Mouse (Mus musculus) mesoderm, embryonic 11.5 days (tissue): ENCODE results near the gene Slc22a23.

ENCODE experiments used
- DNase-seq: peaks from one replicate; pipeline ENCODE4 v3.0.0-alpha.2; 2012; ENCODE audit warnings: low read depth, low spot score

Gene Slc22a23

DNA sequence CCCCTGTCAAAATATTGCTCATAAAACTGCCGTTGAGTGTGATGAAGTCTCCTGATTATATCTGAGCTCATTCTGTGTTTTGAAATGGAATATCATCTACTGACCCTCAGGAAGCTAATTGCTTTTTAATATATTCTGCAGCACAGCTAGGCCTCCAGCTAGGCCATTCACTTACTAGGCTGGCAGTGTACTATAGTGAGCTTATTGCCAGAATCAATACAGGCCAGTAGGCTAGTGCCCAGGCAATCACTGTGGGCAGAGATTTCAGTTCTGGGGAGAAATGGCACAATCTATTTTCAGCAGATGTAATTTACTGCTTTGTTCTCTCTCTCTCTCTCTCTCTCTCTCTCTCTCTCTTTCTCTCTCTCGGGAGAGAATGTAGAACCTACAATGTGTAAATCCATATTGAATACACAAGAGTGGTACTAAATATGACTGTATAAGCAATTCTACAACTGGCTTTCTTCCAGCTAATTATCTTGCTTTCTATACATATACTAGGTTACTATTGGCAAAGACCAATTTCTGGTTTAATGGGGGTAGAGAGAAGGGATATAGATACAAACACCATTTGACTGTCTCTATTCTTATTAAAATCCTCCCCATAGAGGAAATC lies 75.5 kb downstream of the Slc22a23 start:
- no peak for DNase-seq

DNA sequence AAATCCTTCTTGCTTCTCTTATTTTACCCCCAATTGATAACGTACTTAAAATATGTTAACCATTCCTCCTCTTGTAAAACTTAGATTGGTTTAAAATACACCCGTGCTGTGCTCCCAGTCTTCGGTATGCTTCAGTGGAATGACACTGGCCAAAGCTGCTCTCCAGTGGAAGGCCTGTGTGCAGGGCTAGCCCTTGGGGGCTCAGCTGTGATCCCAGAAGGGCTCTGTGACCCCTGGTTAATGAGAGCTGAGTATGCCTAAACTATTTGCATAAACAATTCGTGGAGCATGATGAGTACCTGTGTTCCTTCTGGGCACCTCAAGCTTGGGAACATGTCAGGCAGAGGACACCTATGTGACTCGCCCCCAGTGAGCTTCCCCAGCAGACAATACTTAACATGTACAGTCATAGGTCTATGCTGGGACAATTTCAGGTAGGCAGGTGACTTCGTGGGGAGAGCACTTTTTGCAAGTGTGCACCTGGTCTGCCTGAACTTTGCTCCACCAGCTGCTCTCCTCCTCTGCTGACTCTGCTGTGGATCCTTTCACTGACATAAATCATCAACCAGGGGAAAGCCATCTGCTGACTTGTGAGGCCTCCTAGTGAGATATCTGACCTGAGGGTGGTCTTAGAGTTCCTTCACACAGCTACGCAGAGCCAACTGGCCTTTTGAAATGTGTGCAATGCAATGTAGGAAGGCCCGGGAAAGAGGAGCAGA lies 77.9 kb downstream of the Slc22a23 start:
- DNase-seq: no peak

DNA sequence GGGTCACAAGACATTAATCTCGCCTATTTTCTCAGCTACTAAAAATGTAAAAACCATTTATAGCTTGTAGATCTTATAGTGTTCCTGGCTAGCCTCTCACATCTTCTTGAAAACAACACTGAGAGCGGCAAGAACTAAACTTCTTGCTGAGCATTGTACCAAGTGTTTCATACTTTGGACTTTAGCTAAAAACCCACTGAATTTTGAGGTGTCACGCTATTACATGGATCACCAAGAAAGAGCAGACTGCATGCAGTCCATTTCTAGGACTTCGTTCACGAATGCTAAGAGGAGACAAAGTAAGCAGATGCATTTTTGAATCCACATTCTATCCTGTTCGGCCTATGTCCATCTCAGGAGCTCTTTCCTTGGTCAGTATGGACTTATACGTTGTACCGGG lies 78.9 kb downstream of the Slc22a23 start:
- no peak for DNase-seq

DNA sequence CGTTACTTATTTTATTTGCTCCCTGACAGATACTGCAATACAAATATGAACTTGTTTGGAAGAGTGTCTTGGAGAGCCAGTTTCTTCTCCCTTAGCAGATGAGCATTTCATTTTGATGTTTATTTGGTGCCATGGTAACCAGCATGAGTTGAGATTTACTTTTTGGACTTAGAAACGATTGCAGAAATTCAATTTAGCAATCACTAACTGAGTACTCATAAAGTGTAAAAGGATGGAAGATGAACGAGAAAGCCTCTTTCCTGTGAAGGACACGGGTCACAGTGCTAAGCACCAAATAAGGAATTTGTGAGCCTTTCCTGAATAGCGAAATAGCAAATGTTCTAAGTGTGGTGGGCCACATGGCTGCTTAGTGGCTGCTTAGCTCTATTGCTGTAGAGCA lies 79.4 kb downstream of the Slc22a23 start:
- no peak for DNase-seq

DNA sequence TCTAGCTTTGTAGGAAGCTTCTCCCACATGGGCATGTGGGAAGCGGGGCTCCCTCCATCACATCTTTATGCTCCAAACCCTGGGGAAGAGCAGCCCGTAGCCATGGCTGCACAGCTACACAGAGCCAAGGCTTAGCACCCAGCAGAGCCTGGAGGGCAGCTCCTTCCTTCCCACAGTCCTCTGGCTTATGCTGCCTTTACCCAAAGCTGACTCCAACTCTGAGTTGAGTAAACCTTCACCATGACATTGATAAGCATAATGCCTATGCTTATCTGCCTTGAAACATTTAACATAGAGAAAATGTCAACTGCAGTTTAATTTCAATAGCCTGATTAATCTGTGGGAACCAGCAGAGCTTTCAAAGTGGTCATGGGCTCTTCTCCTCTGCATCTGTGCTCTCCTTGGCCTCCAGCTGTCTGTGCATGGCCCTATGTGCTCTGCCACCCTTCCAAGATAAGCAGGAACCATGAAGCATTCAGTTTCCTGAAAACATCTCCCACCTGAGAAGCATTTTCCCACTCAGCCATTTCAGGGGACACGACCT lies 79.9 kb downstream of the Slc22a23 start:
- no peak for DNase-seq

DNA sequence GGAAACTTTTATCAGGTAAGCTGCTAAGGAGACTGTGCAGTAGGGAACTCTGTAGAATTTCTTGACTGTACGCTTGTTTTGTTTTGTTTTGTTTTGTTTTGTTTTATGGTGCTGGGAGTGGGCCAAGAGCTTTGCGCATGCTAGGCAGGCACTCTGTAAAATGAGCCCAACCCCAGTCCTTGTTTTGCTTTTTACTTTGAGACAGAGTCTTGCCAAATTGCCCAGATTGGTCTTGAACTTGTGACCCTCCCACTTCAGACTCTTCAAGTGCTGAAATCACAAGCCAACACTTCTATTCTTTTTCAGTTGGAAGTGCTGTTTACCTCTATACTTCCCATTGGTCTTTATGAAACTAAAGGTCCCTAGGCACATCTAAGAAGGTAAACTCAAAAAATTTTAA lies 80.5 kb downstream of the Slc22a23 start:
- DNase-seq: no peak

DNA sequence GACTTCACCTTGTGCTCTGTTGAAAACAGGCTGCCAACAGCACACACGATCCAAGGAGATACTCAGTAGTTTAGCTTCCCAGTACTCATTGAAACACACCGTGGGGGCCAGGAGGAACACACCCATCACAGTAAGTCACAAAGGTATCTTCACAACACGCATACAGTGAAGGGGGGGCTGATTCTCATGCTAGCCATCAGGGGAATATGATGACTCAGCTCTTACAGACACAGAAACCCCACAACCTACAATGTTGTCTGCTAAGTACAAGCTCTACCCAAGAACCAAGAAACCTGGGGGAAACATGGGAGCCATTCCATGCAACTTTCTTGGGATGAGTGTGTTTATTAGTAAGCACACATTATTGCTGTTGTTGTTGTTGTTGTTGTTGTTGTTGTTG lies 86.2 kb downstream of the Slc22a23 start:
- DNase-seq: no peak

DNA sequence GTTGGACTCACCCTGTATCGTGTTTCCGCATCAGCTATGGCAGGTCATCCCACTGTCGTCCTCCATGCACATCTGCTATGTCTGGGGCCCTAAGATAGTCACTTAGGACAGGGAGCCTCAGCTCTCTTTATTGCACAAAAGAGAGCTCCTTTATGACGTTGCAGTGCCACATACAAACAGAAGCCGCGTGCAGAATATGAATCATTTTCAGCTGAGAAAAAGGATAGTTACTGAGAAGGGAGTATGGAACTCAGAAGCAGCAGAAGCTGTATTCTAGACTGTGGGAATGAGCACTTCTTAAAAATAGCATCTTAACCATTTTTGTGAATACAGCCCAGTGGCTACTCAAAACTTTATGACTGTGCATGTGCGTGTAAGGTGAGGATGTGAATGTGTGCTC lies 87.8 kb downstream of the Slc22a23 start:
- DNase-seq: no peak

DNA sequence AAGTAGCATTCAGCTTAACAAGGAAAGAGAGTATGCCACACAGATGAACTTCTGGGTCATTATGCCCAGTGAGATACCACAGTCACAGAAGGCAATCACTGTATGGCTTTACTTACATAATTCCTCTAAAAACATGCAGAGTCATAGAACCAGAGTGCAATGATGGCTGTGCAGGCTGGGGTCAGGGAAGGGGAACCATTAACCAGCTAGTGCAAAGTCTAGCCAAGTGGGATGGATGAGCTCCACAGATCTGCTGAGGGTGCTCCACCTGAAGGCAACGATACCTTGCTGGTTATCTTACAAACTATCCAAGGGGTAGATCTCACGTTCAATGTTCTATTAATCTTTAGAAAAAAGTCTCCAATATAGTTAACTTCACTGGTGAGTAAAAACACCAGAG lies 88.3 kb downstream of the Slc22a23 start:
- DNase-seq: no peak

DNA sequence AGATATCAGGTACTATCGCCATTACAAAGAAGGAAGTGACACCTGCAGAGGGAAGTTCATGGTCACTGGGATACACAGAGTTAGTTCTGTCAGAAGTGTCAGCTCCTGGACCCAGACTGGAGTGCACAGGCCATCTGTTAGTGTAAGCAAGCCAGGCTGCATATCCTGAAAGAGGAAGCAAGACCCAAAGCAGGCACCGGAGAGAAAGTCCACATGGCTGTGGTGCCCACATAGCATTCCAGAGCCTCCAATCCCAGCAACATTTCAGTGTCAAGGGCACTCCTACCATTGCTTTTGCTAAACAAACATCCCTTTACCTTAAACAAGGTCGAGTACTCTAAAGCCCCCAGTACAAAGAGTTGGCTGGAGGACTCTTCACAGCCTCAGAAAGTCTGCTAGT lies 89.7 kb downstream of the Slc22a23 start:
- no peak for DNase-seq

DNA sequence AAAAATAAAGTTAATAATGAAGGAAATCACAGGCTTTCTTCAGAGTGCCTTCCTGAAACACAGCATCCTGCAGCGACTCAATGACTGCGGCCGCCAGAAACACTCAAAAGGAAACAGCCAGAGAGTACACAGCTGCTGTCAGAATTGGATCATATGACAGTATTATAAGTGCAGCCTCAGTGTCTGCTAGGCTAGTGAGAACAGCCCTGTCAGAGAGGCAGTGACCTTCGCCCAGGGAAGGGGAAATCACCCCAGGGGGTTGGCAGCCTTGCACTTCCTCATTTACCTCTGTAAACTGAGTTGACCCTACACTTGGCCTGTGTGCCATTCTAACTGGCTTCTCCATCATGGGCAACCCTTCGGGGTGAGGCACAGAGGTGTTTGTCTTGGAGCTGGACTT lies 90.3 kb downstream of the Slc22a23 start:
- no peak for DNase-seq

DNA sequence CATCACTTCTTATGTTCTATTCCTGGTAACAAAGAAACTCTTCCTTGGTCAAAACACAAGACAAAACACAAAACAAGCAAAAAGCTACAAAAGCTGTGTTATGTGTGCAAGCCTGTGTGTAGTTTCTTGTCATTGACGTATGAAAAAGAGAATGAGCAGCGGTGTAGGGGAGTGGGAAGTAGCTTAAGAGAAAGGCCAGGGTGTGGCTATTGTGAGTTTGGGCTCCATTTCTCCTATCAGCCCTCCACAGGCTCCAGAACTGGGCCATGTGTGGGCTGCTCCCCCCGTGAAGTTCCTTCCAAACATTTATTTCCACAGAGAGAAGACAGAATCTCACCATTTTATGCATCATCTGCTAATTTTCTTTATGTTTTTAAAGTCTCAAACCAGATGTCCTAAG lies 91.2 kb downstream of the Slc22a23 start:
- no peak for DNase-seq

DNA sequence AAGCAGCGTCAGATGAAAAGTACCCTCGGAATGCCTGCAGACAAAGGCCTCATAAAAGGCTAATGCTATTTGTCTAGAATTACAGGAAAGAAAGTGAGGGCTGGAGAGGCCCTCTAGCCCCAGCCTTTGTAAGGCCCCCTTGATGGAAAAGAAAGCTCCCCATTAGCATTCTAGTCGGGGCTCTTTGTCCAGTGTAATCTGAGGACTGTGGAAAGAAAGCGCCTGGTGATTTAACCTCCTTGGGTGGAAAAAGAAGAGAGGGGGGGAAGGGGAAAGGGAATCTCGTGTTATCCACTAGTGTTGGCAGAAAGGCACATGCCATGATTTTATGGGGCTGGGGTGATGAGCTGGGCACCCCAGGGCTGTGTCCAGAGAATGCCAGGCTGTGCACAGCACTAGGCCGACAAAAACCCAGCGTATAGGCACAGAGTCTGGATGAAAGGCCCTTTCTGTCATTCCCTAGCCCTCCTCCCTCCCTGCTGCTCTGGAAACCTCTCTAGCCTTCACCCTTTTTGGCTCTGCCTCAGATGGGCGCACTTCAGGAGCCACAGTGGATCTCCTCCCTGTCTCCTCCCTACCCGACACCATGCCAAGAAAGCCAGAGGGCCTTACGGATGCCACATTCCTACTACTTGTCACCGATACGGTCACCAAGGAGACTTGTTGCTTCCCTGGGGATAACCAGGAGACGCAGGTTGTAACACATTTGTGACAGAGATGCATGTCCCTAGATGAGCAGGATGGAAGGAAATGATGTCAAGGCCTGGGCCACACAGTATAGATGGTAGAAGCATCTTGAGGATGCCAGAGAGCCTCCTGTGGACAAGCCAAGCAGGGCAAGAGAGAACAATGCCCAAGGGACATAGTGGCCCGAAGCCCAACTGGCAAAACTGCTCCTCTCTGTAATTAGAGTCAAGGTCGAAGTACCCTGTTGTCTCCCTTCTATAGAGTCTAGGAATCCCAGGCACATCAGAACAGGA lies 95.8 kb downstream of the Slc22a23 start:
- peak; percentile 78 for DNase-seq

DNA sequence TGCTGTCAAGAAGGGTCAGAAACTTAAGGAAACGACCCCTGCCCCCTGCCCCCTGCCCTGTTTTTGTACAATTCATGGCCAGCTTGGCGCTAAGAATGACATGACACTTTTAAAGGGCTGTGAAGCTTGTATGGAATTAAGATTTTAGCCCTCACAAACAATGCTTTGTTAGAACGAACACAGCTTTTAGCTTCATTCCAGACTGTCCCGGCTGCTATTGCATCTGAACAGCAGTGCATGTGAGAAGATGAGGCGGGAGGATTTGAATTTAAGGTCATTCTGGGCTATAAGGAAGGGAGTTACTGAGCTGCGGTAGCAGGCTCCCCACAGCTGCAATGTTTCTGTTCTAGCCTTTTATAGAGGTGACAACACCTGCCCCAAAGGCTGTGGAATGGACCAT lies 96.9 kb downstream of the Slc22a23 start:
- no peak for DNase-seq

DNA sequence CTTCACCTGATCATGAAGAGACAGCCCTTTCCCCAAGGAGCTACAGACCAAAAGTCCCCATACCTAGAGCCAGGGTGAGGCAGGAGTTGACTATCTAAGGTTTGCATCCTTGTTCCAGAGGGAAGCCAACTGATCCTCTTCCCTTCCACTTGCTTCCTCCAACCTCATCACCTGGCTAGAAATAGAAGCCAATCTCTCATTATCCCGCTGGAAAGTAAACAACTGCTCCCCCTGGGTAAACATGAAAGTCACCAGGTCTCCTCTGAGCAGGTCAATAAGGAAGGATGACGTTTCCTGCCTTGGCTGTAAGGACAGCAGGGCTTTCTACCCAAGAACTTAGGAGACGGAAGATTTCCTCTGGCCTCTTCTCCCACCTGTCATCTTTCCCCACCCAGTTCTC lies 98.2 kb downstream of the Slc22a23 start:
- no peak for DNase-seq

DNA sequence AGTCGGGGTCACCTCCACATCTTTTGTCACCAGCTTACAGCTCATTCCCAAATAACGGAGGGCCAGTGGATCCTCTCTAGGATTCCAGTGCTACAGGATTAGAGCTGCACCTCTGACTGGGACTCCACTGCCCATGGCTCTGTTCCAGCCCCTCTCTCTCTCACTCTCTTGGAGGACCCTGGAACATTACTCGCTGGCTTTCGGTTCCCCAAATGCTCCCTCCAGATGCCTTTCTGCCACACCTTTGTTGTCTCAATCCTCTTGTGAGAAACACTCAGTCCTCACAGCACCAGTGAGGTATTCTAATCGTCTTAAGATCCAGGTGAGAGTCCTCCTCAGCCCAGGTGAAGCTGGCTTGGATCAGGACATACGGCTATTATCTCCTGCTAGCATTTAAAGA lies 99.8 kb downstream of the Slc22a23 start:
- DNase-seq: no peak

DNA sequence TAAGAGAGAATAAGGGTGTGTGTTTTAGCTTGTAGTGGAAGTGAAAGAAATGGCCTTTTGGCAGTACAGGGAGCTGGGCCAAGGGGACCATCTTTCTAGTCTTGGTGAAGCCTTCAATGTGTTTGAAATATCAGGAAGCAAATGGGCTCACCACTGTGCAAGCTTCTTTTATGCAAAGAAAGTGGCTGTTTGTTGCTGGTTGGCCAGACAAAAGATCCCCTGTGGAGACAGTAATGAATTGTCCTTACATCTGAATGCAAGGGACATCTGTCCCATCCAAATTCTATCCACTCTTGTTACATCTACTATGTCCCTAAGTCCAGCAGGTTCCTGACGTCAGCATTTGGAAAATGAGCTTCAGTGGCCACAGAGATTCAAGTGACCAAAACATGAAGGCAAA lies 100.8 kb downstream of the Slc22a23 start:
- no peak for DNase-seq

DNA sequence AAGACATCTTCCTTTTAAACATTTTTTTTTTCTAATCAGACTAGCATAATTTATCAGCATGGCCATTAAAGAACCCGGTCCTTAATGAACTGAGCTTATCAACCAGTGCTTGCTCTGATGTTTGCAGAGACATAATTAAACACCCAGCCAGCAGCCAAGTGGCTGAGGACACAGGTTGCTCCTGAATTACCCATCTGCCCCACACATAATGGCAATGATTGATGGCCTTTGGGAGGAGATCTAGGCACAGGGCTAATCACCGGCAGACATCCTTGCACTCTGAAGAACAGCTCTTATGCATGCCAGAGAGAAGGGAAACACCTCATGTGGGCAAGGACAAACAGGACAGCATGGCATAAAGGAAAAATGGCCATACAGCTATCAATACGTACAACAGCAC lies 102.8 kb downstream of the Slc22a23 start:
- peak; percentile 45 for DNase-seq

DNA sequence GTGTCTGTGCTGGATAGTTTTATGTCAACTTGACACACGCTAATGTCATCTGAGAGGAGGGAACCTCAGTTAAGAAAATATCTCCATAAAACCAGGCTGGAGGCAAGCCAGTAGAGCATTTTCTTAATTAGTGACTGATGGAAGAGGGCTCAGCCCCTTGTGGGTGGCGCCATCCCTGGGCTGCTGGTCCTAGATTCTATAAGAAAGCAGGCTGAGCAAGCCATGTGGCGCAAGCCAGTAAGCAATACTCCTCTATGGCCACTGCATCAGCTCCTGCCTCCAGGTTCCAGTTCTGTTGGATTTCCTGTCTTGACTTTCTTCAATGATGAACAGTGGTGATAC lies 104.9 kb downstream of the Slc22a23 start:
- no peak for DNase-seq

DNA sequence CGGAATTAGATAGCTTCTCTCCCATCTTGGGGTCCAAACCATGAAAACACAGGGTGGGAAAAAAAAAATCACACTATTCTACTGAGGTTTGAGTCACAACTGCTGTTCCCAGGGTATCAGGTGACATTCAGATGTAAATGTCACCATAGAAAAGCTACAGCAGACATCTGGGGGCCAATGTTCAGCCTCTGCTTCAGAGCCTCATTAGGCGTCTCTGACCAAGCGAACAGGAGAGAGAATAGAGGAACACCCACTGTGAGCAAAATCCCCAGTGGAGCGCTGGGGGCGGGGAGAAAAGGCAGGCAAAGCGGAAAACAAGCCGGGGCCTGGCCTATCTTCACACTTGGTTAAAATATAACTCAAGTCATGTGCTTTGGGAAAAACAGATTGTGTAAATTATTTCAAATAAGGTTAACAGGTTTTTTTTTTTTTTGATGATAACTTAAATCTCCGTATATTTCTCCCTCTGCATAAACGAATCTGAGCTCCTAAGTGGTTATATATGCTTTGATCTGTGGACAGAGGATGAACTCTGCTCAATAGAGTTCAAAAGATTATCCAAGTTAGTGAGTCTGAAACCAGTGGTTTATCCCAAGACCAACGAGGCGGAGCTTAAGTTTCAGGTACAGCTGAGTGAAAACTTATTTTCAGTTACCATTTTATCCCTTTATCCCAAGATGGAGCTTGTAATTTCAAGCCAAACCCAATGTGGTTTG lies 105.5 kb downstream of the Slc22a23 start:
- DNase-seq: peak; percentile 62

DNA sequence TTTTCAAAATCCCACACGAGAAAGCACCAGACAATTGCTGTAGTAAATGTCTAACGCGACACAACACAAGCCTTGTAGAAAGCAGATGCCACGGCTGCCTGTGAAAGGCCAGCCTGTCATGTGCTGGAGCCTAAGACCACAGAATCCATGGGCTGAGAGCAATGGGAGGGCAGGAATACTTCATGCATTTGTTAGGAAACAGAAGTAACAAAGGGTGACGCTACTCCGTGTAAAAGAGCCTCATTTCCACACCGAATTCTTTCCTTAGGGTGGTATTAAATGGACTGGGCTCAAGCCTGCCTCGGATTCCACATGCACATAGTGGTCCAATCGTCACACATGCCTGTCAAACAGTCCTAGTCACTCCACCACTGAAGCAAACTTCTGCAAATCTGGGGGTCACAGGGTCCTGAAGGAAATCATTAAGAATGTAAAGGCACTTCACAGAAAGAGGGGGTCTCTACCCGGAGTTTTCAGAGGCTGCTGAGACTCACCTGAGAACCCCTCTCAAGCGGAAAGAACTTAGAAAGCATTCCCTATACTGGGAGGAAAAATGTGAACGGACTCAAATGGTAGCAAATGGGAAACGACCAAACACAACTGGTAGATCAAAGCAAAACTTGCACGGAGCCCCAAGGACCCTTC lies 106.2 kb downstream of the Slc22a23 start:
- DNase-seq: peak; percentile 41
